Mouse (Mus musculus): ENCODE data around the gene Ina. TPM values are rescaled to one million over a fixed set of nuclear protein-coding genes. Genes with fewer than 3 reads are reported as not detected.

Ina gene
- 300 and 304 TPM in 2 replicates for polyA plus RNA-seq (2012; rRNA removed)

DNA sequence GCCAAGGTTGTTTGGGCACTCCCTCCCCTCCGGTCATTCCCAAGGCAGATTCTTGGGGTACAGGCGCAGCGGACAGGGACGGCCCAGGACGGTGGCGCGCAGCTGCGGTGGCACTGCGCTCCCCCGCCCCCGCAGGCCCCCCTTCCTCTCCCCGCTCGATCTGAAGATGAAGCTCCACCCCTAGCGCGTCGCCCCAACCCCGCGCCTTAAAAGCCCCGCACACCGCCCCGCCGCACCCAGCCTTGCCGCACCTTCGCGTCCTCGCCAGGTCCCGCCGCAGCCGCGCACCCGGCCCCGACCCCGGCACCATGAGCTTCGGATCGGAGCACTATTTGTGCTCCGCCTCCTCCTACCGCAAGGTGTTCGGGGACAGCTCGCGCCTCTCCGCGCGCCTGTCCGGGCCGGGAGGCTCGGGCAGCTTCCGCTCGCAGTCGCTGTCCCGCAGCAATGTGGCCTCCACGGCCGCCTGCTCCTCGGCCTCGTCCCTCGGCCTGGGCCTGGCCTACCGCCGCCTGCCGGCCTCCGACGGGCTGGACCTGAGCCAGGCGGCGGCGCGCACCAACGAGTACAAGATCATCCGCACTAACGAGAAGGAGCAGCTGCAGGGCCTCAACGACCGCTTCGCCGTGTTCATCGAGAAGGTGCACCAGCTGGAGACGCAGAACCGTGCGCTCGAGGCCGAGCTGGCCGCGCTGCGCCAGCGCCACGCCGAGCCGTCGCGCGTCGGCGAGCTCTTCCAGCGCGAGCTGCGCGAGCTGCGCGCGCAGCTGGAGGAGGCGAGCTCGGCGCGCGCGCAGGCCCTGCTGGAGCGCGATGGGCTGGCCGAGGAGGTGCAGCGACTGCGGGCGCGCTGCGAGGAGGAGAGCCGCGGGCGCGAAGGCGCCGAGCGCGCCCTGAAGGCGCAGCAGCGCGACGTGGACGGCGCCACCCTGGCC, at the start of gene Ina, which contains the start of gene Nt5c2:
Gene Ina (plus strand): TSS at position 252 of the 935 bp plus-strand sequence.
Gene Nt5c2 (minus strand): TSS at position 707 of the 935 bp plus-strand sequence.

DNA sequence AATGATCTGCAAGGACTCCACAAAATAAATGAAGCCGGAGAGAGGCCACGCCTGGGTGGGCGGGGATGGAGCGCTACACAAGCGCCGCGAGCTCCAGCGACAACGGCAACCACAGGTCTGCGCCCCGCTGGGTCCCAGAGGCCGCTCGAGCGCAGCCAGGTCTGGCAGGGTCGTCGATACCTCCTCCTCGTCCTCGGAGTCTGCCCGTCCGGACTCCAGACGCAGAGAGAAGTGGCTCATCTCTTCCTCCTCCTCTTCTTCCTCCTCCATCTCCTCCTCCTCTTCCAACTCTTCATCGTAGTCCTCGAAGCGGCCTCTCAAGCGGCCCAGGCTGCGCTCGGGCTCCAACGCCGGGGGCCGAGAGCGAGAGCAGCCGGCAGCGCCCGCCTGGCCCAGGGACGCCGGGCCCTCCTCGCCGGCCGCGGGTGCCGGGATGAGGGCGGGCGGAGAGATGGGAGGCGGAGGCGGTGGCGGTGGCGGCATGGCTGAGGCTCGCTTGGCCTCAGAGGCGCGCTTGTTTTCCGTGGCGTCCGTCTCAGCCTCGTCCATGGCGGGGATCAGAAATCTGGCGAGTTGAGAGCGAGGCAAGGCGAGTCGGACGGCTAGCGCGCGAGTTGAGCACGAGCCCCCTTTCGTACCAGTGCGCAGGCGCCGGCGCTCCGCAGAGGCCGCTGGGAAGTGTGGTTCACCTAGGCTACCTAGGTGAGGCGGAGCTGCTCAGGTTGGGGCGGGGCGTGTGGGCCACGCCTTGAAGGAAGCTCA, 36.0 kb downstream of the Ina start, which contains the start of gene Pcgf6:
Gene Pcgf6 (minus strand): TSS at position 636 of the 762 bp plus-strand sequence.

DNA sequence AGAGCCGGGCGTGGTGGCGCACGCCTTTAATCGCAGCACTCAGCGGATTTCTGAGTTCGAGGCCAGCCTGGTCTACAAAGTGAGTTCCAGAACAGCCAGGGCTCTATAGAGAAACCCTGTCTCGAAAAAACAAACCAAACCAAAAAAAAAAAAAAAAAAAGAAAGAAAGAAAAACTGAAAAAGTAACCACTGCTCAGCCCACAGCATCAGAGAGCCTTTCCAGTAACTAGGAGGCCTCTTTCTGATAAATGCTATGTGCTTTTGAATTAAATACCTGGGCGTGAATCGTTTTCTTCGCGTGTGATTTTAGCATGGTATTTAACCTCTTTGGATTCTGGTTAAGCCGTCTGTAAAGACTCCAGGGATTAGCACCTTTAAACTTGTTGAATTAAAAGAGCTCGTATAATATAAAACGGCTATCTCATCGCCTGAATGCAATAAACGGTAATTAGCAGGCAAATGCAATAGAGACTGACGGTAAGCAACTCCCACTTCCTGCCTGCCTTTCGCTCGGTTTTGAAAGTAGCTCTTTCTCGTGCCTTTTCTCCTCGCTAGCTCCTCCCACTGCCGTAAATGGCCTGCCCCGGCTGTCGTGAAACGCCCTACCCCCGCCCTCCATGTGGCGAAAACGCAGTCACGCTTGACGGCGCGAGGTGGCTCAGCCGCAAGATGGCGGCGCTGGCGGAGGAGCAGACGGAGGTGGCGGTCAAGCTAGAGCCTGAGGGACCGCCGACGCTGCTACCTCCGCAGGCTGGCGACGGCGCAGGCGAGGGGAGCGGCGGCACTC, 52.8 kb downstream of the Ina start, which contains the start of gene Taf5:
Gene Taf5 (plus strand): TSS at position 651 of the 787 bp plus-strand sequence.

Other genes with a start within 250 kb of the Ina start
- gene Nt5c2, start 455 bp downstream of the Ina start, polyA plus RNA-seq (2012; rRNA removed), result 47.3 and 49.5 TPM in 2 replicates
- 79.2 and 86.3 TPM in 2 replicates for gene Pcgf6, start 36.2 kb downstream of the Ina start, polyA plus RNA-seq (2012; rRNA removed)
- gene Taf5, start 53.0 kb downstream of the Ina start, polyA plus RNA-seq (2012; rRNA removed), result 8.5 and 9.1 TPM in 2 replicates
- gene Usmg5, start 75.9 kb downstream of the Ina start, polyA plus RNA-seq (2012; rRNA removed), result 933 and 1,086 TPM in 2 replicates
- gene Pdcd11, start 76.1 kb downstream of the Ina start, polyA plus RNA-seq (2012; rRNA removed), result 14.9 and 15.4 TPM in 2 replicates
- gene Calhm2, start 123.6 kb downstream of the Ina start, polyA plus RNA-seq (2012; rRNA removed), result 1.3 and 1.5 TPM in 2 replicates
- gene Calhm1, start 129.6 kb downstream of the Ina start, polyA plus RNA-seq (2012; rRNA removed), result not detected in 2 replicates
- gene Calhm3, start 143.1 kb downstream of the Ina start, polyA plus RNA-seq (2012; rRNA removed), result not detected in 2 replicates
- gene Neurl1a, start 164.1 kb downstream of the Ina start, polyA plus RNA-seq (2012; rRNA removed), result 22.0 and 24.4 TPM in 2 replicates